Mouse (Mus musculus) liver, embryonic 14.5 days (tissue): ENCODE measurements at regions not wholly inside any gene's neighbourhood (a gene's known extent, or its start where the extent isn't known, plus 50 kb on each side); places are given as distances from the start of the nearest gene placed in this dataset.

Experiments
- CTCF ChIP-seq: IDR thresholded peaks from 2 replicates; pipeline ENCODE4 v1.5.1; 2016; ENCODE audit warnings: antibody characterized with exemption, low read depth, control low read depth
- EP300 ChIP-seq: IDR thresholded peaks from 2 replicates; pipeline ENCODE4 v1.6.1; 2016; ENCODE audit warnings: antibody characterized with exemption, low read depth

DNA sequence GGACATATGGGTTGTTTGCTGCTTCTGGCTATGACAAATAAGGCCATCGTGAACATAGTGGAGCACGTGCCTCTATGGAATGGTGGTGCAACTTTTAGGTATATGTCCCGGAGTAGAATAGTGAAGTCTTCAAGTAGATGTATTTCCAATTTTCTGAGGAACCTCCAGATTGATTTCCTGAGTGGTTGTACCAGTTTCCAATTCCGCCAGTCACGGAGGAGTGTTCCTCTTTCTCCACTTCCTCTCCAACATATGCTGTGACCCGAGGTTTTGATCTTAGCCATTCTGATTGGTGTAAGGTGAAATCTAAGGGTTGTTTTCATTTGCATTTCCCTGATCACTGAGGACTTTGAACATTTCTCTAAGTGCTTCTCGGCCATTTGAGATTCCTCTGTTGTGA lies 1134.4 kb upstream of the Zeb2 start:
- no peak for TF ChIP-seq CTCF
- no peak for TF ChIP-seq EP300
